Mouse (Mus musculus): ENCODE measurements around the gene Gas8. TPM values are rescaled to one million over a fixed set of nuclear protein-coding genes. Genes with fewer than 3 reads are reported as not detected.
"Not testable (repeated sequence)": the region's sequence is repeated elsewhere in the genome, so short reads cannot be mapped to it uniquely, and the experiment has no call there.

Gene Gas8
- polyA plus RNA-seq, 1 experiment from 2014 or later = 2.5 TPM

DNA sequence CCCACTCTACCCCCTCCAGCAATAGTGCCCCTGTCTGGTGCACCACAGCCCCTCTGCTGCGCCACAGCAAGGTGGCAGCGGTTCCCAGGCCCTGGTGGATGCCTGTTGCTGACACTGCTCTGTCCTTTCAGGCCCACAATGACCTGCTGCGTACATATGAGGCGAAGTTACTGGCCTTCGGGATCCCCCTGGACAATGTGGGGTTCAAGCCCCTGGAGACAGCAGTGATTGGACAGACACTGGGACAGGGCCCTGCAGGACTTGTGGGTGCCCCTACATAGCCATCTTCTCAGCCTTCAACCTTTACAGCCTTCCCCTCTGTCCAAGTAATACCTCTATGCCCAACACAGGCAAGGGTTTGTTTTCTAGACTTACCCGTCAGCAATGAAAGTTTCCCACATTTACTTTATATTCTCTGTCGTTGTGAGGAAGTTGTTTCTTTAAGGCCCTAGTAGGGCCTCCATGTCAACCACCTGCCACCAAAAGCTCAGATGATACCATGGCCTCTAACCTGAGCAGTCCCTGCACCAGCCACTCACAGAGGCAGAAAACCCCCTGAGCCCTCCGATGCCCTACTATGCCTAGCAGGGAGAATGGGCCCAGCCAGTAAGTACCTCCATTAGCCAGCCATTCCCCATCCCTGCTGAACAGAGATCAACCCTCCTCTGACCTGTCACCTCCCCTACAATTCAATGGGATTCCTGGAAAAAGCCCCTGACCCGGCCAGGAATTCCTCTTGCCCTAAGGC lies 17.8 kb downstream of the Gas8 start:
- no peak for ATAC-seq (ENCODE audit: low read depth)
- Histone ChIP-seq H3K9me3 (replicated peaks; ENCODE audit: control insufficient read depth, low read length) (no peaks in the 10 kb centered on the region), H3K27me3 (ENCODE audit: control insufficient read depth, insufficient read depth, low read depth, low read length) (peaks cover 3% of the 10 kb centered on the region)

DNA sequence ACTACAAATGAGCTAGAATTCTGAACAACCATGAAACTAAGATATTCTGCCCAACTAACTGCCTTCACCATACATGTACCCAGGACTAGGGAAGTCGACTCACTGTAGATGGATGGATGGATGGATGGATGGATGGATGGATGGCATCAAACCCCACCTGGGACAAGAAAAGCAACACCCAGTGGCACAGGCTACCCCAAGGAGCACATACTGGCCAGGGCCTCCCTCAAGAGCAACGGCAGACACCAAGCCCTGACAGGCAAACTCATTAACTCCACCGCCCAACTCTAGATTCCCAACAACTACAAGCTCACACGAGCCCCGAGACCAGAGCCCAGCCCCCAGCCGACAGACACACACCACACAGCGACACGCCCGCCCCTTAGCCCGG lies 18.4 kb downstream of the Gas8 start:
- Histone ChIP-seq H3K9me3 (replicated peaks; ENCODE audit: control insufficient read depth, low read length) (no peaks in the 10 kb centered on the region), H3K9ac (ENCODE audit: low read depth, low read length) (no peak overlapping the region), H3K4me3 (ENCODE audit: low read depth, low read length) (no peak overlapping the region), H3K36me3 (ENCODE audit: control insufficient read depth, insufficient read depth) (no peaks in the 10 kb centered on the region), H3K4me2 (ENCODE audit: low read depth, low read length) (no peak overlapping the region), H3K27me3 (ENCODE audit: control insufficient read depth, insufficient read depth, low read depth, low read length) (peaks cover 3% of the 10 kb centered on the region), H3K4me1 (ENCODE audit: control insufficient read depth, low read depth, low read length) (no peaks in the 10 kb centered on the region), H3K27ac (ENCODE audit: low read length) (no peak overlapping the region)
- no peak for ATAC-seq (ENCODE audit: low read depth)
- WGBS (ENCODE audit: insufficient replicate concordance) = 34% methylated on average over 6 of the region's 10 CpGs

More for the DNA sequence above, 17.8 kb downstream of the Gas8 start:
- Histone ChIP-seq H3K27ac (ENCODE audit: low read length) (no peak overlapping the region), H3K4me3 (ENCODE audit: low read depth, low read length) (no peak overlapping the region), H3K36me3 (ENCODE audit: control insufficient read depth, insufficient read depth) (no peaks in the 10 kb centered on the region), H3K4me2 (ENCODE audit: low read depth, low read length) (no peak overlapping the region), H3K4me1 (ENCODE audit: control insufficient read depth, low read depth, low read length) (no peaks in the 10 kb centered on the region), H3K9ac (ENCODE audit: low read depth, low read length) (no peak overlapping the region)
- WGBS (ENCODE audit: insufficient replicate concordance) = 75% methylated on average over 9 of the region's 9 CpGs

DNA sequence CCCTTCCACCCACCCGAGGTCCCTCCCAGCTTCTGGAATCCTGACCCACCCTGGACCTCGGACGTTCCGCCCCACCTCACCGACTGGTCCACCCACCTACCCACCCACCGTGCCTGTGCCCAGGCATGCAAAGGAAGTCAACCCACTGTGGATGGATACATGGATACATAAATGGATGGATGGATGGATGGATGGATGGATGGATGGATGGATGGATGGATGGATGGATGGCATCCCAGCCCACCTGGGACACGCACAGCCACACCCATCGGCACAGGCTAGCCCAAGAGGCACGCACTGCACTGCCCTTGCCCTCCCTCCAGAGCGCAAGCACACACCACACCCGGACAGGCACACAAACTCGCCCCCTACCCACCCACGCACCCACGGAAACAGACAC lies 19.0 kb downstream of the Gas8 start:
- H3K4me2 ChIP-seq (ENCODE audit: low read depth, low read length); H3K27me3 ChIP-seq (ENCODE audit: control insufficient read depth, insufficient read depth, low read depth, low read length); H3K27ac ChIP-seq (ENCODE audit: low read length); H3K9ac ChIP-seq (ENCODE audit: low read depth, low read length); H3K36me3 ChIP-seq (ENCODE audit: control insufficient read depth, insufficient read depth); H3K4me1 ChIP-seq (ENCODE audit: control insufficient read depth, low read depth, low read length); H3K4me3 ChIP-seq (ENCODE audit: low read depth, low read length); ATAC-seq (ENCODE audit: low read depth); H3K9me3 ChIP-seq (replicated peaks; ENCODE audit: control insufficient read depth, low read length): not testable (repeated sequence)
- WGBS (ENCODE audit: insufficient replicate concordance) = 63% methylated on average over 5 of the region's 14 CpGs

DNA sequence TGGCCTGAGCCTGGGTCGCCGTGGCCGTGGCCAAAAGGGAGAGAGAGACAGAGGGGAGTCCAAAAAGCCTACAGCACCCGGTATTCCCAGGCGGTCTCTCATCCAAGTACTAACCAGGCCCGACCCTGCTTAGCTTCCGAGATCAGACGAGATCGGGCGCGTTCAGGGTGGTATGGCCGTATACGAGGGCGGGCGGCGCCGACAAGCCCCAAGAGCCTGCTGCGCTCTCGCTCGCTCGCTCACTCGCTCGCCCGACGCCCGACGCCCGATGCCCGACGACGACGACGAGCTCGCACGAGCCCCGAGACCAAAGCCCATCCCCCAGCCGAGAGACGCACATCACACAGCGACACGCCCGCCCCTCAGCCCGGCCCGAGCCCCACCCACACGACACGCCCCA lies 45.6 kb downstream of the Gas8 start:
- no CpG with 5 or more reads among the region's 45 CpGs for WGBS (ENCODE audit: insufficient replicate concordance)
- H3K27me3 ChIP-seq (ENCODE audit: control insufficient read depth, insufficient read depth, low read depth, low read length); H3K9me3 ChIP-seq (replicated peaks; ENCODE audit: control insufficient read depth, low read length); ATAC-seq (ENCODE audit: low read depth); H3K36me3 ChIP-seq (ENCODE audit: control insufficient read depth, insufficient read depth); H3K4me2 ChIP-seq (ENCODE audit: low read depth, low read length); H3K4me3 ChIP-seq (ENCODE audit: low read depth, low read length); H3K4me1 ChIP-seq (ENCODE audit: control insufficient read depth, low read depth, low read length); H3K27ac ChIP-seq (ENCODE audit: low read length); H3K9ac ChIP-seq (ENCODE audit: low read depth, low read length): not testable (repeated sequence)

DNA sequence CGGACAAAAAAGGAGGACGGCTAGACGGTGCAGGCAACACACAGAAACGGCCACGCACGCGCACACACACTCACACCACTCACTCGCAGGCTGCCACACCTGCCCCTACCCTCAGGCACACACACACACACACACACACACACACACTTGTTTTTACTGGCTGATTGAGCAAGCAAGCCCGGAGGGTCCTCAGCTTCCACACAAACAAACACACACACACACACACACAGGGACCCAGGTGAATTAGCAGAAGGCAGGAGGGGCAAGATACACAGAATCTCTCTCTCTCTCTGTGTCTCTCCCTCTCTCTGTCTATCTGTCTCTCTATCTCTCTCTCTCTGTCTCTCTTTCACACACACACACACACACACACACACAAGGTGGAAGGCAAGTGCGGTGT lies 56.8 kb downstream of the Gas8 start:
- H3K4me2 ChIP-seq (ENCODE audit: low read depth, low read length); H3K36me3 ChIP-seq (ENCODE audit: control insufficient read depth, insufficient read depth); H3K9ac ChIP-seq (ENCODE audit: low read depth, low read length); H3K27me3 ChIP-seq (ENCODE audit: control insufficient read depth, insufficient read depth, low read depth, low read length); H3K4me3 ChIP-seq (ENCODE audit: low read depth, low read length); H3K9me3 ChIP-seq (replicated peaks; ENCODE audit: control insufficient read depth, low read length); ATAC-seq (ENCODE audit: low read depth); H3K27ac ChIP-seq (ENCODE audit: low read length); H3K4me1 ChIP-seq (ENCODE audit: control insufficient read depth, low read depth, low read length): not testable (repeated sequence)
- WGBS (ENCODE audit: insufficient replicate concordance) = 49% methylated on average over 2 of the region's 10 CpGs

Other genes with a start within 250 kb of the Gas8 start
- 14.4 and 14.8 TPM in 2 replicates for gene Fanca, start 200.3 kb upstream of the Gas8 start, polyA plus RNA-seq (2015; fragmentation: Nextera tagmentation; extraction: Ambion mirVana)
- 2.3 and 2.4 TPM in 2 replicates for gene Spire2, start 186.1 kb upstream of the Gas8 start, polyA plus RNA-seq (2015; fragmentation: Nextera tagmentation; extraction: Ambion mirVana)
- gene Tcf25, start 145.1 kb upstream of the Gas8 start, polyA plus RNA-seq (2015; fragmentation: Nextera tagmentation; extraction: Ambion mirVana) = 54.0 and 58.0 TPM in 2 replicates
- not detected in 2 replicates for gene Mc1r, start 111.7 kb upstream of the Gas8 start, polyA plus RNA-seq (2015; fragmentation: Nextera tagmentation; extraction: Ambion mirVana)
- gene Tubb3, start 107.4 kb upstream of the Gas8 start, polyA plus RNA-seq (2015; fragmentation: Nextera tagmentation; extraction: Ambion mirVana) = 0.35 and 0.64 TPM in 2 replicates
- gene Def8, start 95.3 kb upstream of the Gas8 start, polyA plus RNA-seq (2015; fragmentation: Nextera tagmentation; extraction: Ambion mirVana) = 9.9 and 11.3 TPM in 2 replicates
- 21.9 and 24.0 TPM in 2 replicates for gene Afg3l1, start 40.9 kb upstream of the Gas8 start, polyA plus RNA-seq (2015; fragmentation: Nextera tagmentation; extraction: Ambion mirVana)
- gene Dbndd1, start 3.4 kb upstream of the Gas8 start, polyA plus RNA-seq (2015; fragmentation: Nextera tagmentation; extraction: Ambion mirVana) = 0.15 and 0.21 TPM in 2 replicates
- 1.5 and 1.8 TPM in 2 replicates for gene Rhou, start 135.1 kb downstream of the Gas8 start, polyA plus RNA-seq (2015; fragmentation: Nextera tagmentation; extraction: Ambion mirVana)

All from liver, embryonic 16.5 days (tissue).